Mouse (Mus musculus) liver, embryonic 12.5 days (tissue): Measurements from ENCODE around the gene Hist1h3g. TPM values are rescaled to one million over a fixed set of nuclear protein-coding genes. Genes with fewer than 3 reads are reported as not detected.
"Not testable (repeated sequence)": the region's sequence is repeated elsewhere in the genome, so short reads cannot be mapped to it uniquely, and the experiment has no call there.

Experiments
- ATAC-seq: fragments of 200-750 bp; cut with Nextera tagmentation; 2 replicates; pipeline ENCODE4 v1.8.0; 2017; ENCODE audit warnings: moderate number of reproducible peaks, mild to moderate bottlenecking, moderate library complexity
- H3K27ac ChIP-seq: fragments of 300-500 bp; sonication (generic); 2 replicates; pipeline ENCODE4 v1.5.1; 2016; ENCODE audit warnings: mild to moderate bottlenecking
- H3K27me3 ChIP-seq: fragments of 300-500 bp; sonication (generic); replicated peaks from 2 replicates; pipeline ENCODE4 v1.6.1; 2016; ENCODE audit warnings: mild to moderate bottlenecking, moderate library complexity
- H3K36me3 ChIP-seq: fragments of 300-500 bp; sonication (generic); 2 replicates; pipeline ENCODE4 v1.6.1; 2016; ENCODE audit warnings: mild to moderate bottlenecking, moderate library complexity
- H3K4me1 ChIP-seq: fragments of 300-500 bp; sonication (generic); 2 replicates; pipeline ENCODE4 v1.6.1; 2016
- H3K4me2 ChIP-seq: fragments of 300-500 bp; sonication (generic); 2 replicates; pipeline ENCODE4 v1.6.1; 2016; ENCODE audit warnings: mild to moderate bottlenecking, moderate library complexity
- H3K4me3 ChIP-seq: fragments of 300-500 bp; sonication (generic); 2 replicates; pipeline ENCODE4 v1.5.1; 2016; ENCODE audit warnings: mild to moderate bottlenecking, moderate library complexity
- H3K9ac ChIP-seq: fragments of 300-500 bp; sonication (generic); 2 replicates; pipeline ENCODE4 v1.6.1; 2016; ENCODE audit warnings: mild to moderate bottlenecking, moderate library complexity
- H3K9me3 ChIP-seq: fragments of 300-500 bp; sonication (generic); replicated peaks from 2 replicates; pipeline ENCODE4 v1.6.1; 2016; ENCODE audit warnings: mild to moderate bottlenecking, moderate library complexity
- WGBS: fragments of 180-500 bp; shearing (Covaris S2); methylation state at CpG from one replicate; pipeline ENCODE4 v1.1.7; 2016; ENCODE audit not compliant: insufficient replicate concordance; 5-methylcytosine and 5-hydroxymethylcytosine counted together
- polyA plus RNA-seq: library from polyadenylated mRNA; unstranded; fragments of >200 nt; fragmentation: Nextera tagmentation; extraction: Ambion mirVana; gene quantifications from 2 replicates; pipeline ENCODE4 v1.2.1, GENCODE M21; 2016

Gene Hist1h3g
- polyA plus RNA-seq, 1 experiment from 2014 or later = 16.3 TPM

GRCm38 (mm10) chr13:23529480-23530165, 5.6 kb upstream of the Hist1h3g start:
- Histone ChIP-seq H3K4me3 (peak overlapping the region; percentile 65), H3K4me1 (peaks cover 50% of the 10 kb centered on the region), H3K9ac (peak overlapping the region; percentile 86), H3K4me2 (peak overlapping the region; percentile 76), H3K27ac (peak overlapping the region; percentile 100), H3K27me3 (no peaks in the 10 kb centered on the region), H3K36me3 (no peaks in the 10 kb centered on the region), H3K9me3 (no peaks in the 10 kb centered on the region)
- 22% methylated on average over 2 of the region's 2 CpGs for WGBS
- ATAC-seq = no peak

- peak overlapping the region; percentile 65 for H3K4me3 ChIP-seq
- H3K36me3 ChIP-seq = no peaks in the 10 kb centered on the region
- H3K4me2 ChIP-seq = peak overlapping the region; percentile 76
- no peaks in the 10 kb centered on the region for H3K9me3 ChIP-seq
- peaks cover 43% of the 10 kb centered on the region for H3K4me1 ChIP-seq
- H3K27me3 ChIP-seq = no peaks in the 10 kb centered on the region
- under 1% methylated on average over 20 of the region's 20 CpGs for WGBS
- peak overlapping the region; percentile 100 for H3K27ac ChIP-seq
- no peak for ATAC-seq
- H3K9ac ChIP-seq = peak overlapping the region; percentile 86
Measured at GRCm38 (mm10) chr13:23530181-23530900, 4.9 kb upstream of the Hist1h3g start.

- WGBS = under 1% methylated on average over 63 of the region's 70 CpGs
- H3K36me3 ChIP-seq = no peaks in the 10 kb centered on the region
- H3K4me2 ChIP-seq = peak within 1 kb of the TSS; percentile 76
- H3K9me3 ChIP-seq = no peaks in the 10 kb centered on the region
- peak within 1 kb of the TSS; percentile 100 for H3K27ac ChIP-seq
- peak within 1 kb of the TSS; percentile 65 for H3K4me3 ChIP-seq
- H3K27me3 ChIP-seq = no peaks in the 10 kb centered on the region
- peaks cover 36% of the 10 kb centered on the region for H3K4me1 ChIP-seq
- peak within 1 kb of the TSS; percentile 86 for H3K9ac ChIP-seq
- ATAC-seq = peak; percentile 69
Measured at GRCm38 (mm10) chr13:23530901-23531875, 4.0 kb upstream of the Hist1h3g start, which contains the start of gene Hist1h4h. TSS of gene Hist1h4h (plus strand) at chr13:23531050.

- Histone ChIP-seq H3K9me3 (no peaks in the 10 kb centered on the region), H3K36me3 (no peaks in the 10 kb centered on the region), H3K9ac (peak overlapping the region; percentile 86), H3K4me2 (peak overlapping the region; percentile 76), H3K27me3 (no peaks in the 10 kb centered on the region), H3K4me1 (peaks cover 39% of the 10 kb centered on the region), H3K4me3 (peak overlapping the region; percentile 65), H3K27ac (peak overlapping the region; percentile 100)
- WGBS = 14% methylated on average over 9 of the region's 9 CpGs
- ATAC-seq = no peak
Measured at GRCm38 (mm10) chr13:23532262-23533075, 2.8 kb upstream of the Hist1h3g start.

- not testable (repeated sequence) for H3K27me3 ChIP-seq, H3K36me3 ChIP-seq, H3K9me3 ChIP-seq
- peak within 1 kb of the TSS; percentile 86 for H3K9ac ChIP-seq
- peak within 1 kb of the TSS; percentile 65 for H3K4me3 ChIP-seq
- H3K4me1 ChIP-seq = peaks cover 50% of the 10 kb centered on the region
- H3K4me2 ChIP-seq = peak within 1 kb of the TSS; percentile 76
- H3K27ac ChIP-seq = peak within 1 kb of the TSS; percentile 100
- under 1% methylated on average over 29 of the region's 53 CpGs for WGBS
- peak; percentile 58 for ATAC-seq
Measured at GRCm38 (mm10) chr13:23533560-23534367, 1.5 kb upstream of the Hist1h3g start, which contains the start of gene Hist1h2af. TSS of gene Hist1h2af (plus strand) at chr13:23533906.

GRCm38 (mm10) chr13:23534368-23535131, 672 bp upstream of the Hist1h3g start:
- Histone ChIP-seq H3K4me2 (peak overlapping the region; percentile 76), H3K9me3 (no peaks in the 10 kb centered on the region), H3K27me3 (no peaks in the 10 kb centered on the region), H3K9ac (peak overlapping the region; percentile 86), H3K4me1 (peaks cover 45% of the 10 kb centered on the region), H3K36me3 (no peaks in the 10 kb centered on the region), H3K4me3 (peak overlapping the region; percentile 65), H3K27ac (peak overlapping the region; percentile 100)
- peak; percentile 33 for ATAC-seq
- under 1% methylated on average over 15 of the region's 15 CpGs for WGBS

- ATAC-seq = no peak
- H3K27me3 ChIP-seq = no peaks in the 10 kb centered on the region
- H3K9ac ChIP-seq = peak overlapping the region; percentile 86
- WGBS = 14% methylated on average over 7 of the region's 7 CpGs
- H3K4me3 ChIP-seq = peak overlapping the region; percentile 65
- peak overlapping the region; percentile 76 for H3K4me2 ChIP-seq
- peak overlapping the region; percentile 100 for H3K27ac ChIP-seq
- no peaks in the 10 kb centered on the region for H3K9me3 ChIP-seq
- H3K4me1 ChIP-seq = peaks cover 49% of the 10 kb centered on the region
- H3K36me3 ChIP-seq = no peaks in the 10 kb centered on the region
Measured at GRCm38 (mm10) chr13:23536076-23536822, 1.0 kb downstream of the Hist1h3g start.

- Histone ChIP-seq H3K4me1 (peaks cover 48% of the 10 kb centered on the region), H3K4me3 (peak overlapping the region; percentile 65), H3K27ac (peak overlapping the region; percentile 100), H3K9ac (peak overlapping the region; percentile 86), H3K27me3 (no peaks in the 10 kb centered on the region), H3K9me3 (no peaks in the 10 kb centered on the region), H3K4me2 (peak overlapping the region; percentile 76), H3K36me3 (no peaks in the 10 kb centered on the region)
- no peak for ATAC-seq
- 73% methylated on average over 3 of the region's 3 CpGs for WGBS
Measured at GRCm38 (mm10) chr13:23537006-23537710, 1.9 kb downstream of the Hist1h3g start.

- Histone ChIP-seq H3K9ac (peak overlapping the region; percentile 86), H3K27ac (peak overlapping the region; percentile 100), H3K27me3 (no peaks in the 10 kb centered on the region), H3K4me2 (peak overlapping the region; percentile 76), H3K36me3 (no peaks in the 10 kb centered on the region), H3K4me3 (peak overlapping the region; percentile 1; the same call in 1 of the 2 replicates), H3K4me1 (peaks cover 37% of the 10 kb centered on the region), H3K9me3 (no peaks in the 10 kb centered on the region)
- ATAC-seq = no peak
- WGBS = 73% methylated on average over 5 of the region's 5 CpGs
Measured at GRCm38 (mm10) chr13:23538249-23538648, 3.0 kb downstream of the Hist1h3g start.
